Mouse (Mus musculus): ENCODE data around the gene Stbd1. TPM values are rescaled to one million over a fixed set of nuclear protein-coding genes. Genes with fewer than 3 reads are reported as not detected.

The Stbd1 gene
- polyA plus RNA-seq, 1 experiment from 2014 or later: 3.6 TPM

DNA sequence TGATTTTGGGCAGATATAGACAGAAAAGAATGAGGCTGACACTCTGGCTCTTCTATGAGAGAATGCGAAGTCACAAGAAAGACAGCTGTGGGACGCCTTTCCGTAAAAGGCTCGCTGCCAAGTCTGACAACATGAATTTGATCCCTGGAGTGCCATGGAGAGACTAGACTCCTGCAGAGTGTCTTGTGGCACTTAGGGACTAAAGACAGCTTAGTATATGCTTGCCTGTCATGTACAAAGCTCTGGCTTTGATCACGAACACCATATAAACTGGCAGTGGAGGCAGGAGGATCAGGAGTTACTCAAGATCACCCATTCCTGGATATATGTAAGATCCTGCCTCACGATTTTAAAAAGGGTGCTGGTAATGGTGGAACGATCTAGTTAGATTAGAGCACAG lies 25.1 kb downstream of the Stbd1 start:
- H3K9me3 ChIP-seq (ENCODE audit: control insufficient read depth, low read length): no peaks in the 10 kb centered on the region
- H3K27ac ChIP-seq (ENCODE audit: low read length): no peak overlapping the region
- no peaks in the 10 kb centered on the region for H3K4me1 ChIP-seq (replicated peaks; ENCODE audit: control insufficient read depth, insufficient read depth, low read length)
- 79% methylated on average over 7 of the region's 7 CpGs for WGBS
- no peak for ATAC-seq
- H3K9ac ChIP-seq (replicated peaks; ENCODE audit: low read depth, low read length): no peak overlapping the region
- no peak overlapping the region for H3K4me2 ChIP-seq (ENCODE audit: low read length)
- no peaks in the 10 kb centered on the region for H3K36me3 ChIP-seq (ENCODE audit: control insufficient read depth, insufficient read depth)
- H3K27me3 ChIP-seq (replicated peaks; ENCODE audit: control insufficient read depth, insufficient read depth, low read length): no peaks in the 10 kb centered on the region
- no peak overlapping the region for H3K4me3 ChIP-seq (replicated peaks; ENCODE audit: low read length)

GRCm38 (mm10) chr5:92633526-92633925 lies 30.7 kb downstream of the Stbd1 start:
- no peaks in the 10 kb centered on the region for H3K36me3 ChIP-seq (ENCODE audit: control insufficient read depth, insufficient read depth)
- H3K4me1 ChIP-seq (replicated peaks; ENCODE audit: control insufficient read depth, insufficient read depth, low read length): no peaks in the 10 kb centered on the region
- no peak overlapping the region for H3K27ac ChIP-seq (ENCODE audit: low read length)
- H3K27me3 ChIP-seq (replicated peaks; ENCODE audit: control insufficient read depth, insufficient read depth, low read length): no peaks in the 10 kb centered on the region
- no peak overlapping the region for H3K4me3 ChIP-seq (replicated peaks; ENCODE audit: low read length)
- H3K9me3 ChIP-seq (ENCODE audit: control insufficient read depth, low read length): no peaks in the 10 kb centered on the region
- 60% methylated on average over 4 of the region's 4 CpGs for WGBS
- H3K4me2 ChIP-seq (ENCODE audit: low read length): no peak overlapping the region
- H3K9ac ChIP-seq (replicated peaks; ENCODE audit: low read depth, low read length): no peak overlapping the region
- ATAC-seq: no peak

- Histone ChIP-seq H3K9ac (replicated peaks; ENCODE audit: low read depth, low read length) (no peak overlapping the region), H3K27me3 (replicated peaks; ENCODE audit: control insufficient read depth, insufficient read depth, low read length) (no peaks in the 10 kb centered on the region), H3K27ac (ENCODE audit: low read length) (no peak overlapping the region), H3K4me3 (replicated peaks; ENCODE audit: low read length) (no peak overlapping the region), H3K9me3 (ENCODE audit: control insufficient read depth, low read length) (no peaks in the 10 kb centered on the region), H3K36me3 (ENCODE audit: control insufficient read depth, insufficient read depth) (no peaks in the 10 kb centered on the region), H3K4me2 (ENCODE audit: low read length) (no peak overlapping the region), H3K4me1 (replicated peaks; ENCODE audit: control insufficient read depth, insufficient read depth, low read length) (no peaks in the 10 kb centered on the region)
- WGBS: 79% methylated on average over 3 of the region's 3 CpGs
- no peak for ATAC-seq
Measured at GRCm38 (mm10) chr5:92634916-92635315, 32.1 kb downstream of the Stbd1 start.

- H3K27ac ChIP-seq (ENCODE audit: low read length): no peak overlapping the region
- ATAC-seq: no peak
- no peak overlapping the region for H3K4me3 ChIP-seq (replicated peaks; ENCODE audit: low read length)
- H3K27me3 ChIP-seq (replicated peaks; ENCODE audit: control insufficient read depth, insufficient read depth, low read length): no peaks in the 10 kb centered on the region
- WGBS: 87% methylated on average over 5 of the region's 5 CpGs
- H3K4me1 ChIP-seq (replicated peaks; ENCODE audit: control insufficient read depth, insufficient read depth, low read length): no peaks in the 10 kb centered on the region
- no peaks in the 10 kb centered on the region for H3K36me3 ChIP-seq (ENCODE audit: control insufficient read depth, insufficient read depth)
- no peaks in the 10 kb centered on the region for H3K9me3 ChIP-seq (ENCODE audit: control insufficient read depth, low read length)
- H3K4me2 ChIP-seq (ENCODE audit: low read length): no peak overlapping the region
- H3K9ac ChIP-seq (replicated peaks; ENCODE audit: low read depth, low read length): no peak overlapping the region
Measured at GRCm38 (mm10) chr5:92635891-92636290, 33.0 kb downstream of the Stbd1 start.

- 78% methylated on average over 3 of the region's 3 CpGs for WGBS
- H3K4me1 ChIP-seq (replicated peaks; ENCODE audit: control insufficient read depth, insufficient read depth, low read length): no peaks in the 10 kb centered on the region
- no peaks in the 10 kb centered on the region for H3K9me3 ChIP-seq (ENCODE audit: control insufficient read depth, low read length)
- no peaks in the 10 kb centered on the region for H3K27me3 ChIP-seq (replicated peaks; ENCODE audit: control insufficient read depth, insufficient read depth, low read length)
- no peak overlapping the region for H3K4me2 ChIP-seq (ENCODE audit: low read length)
- H3K9ac ChIP-seq (replicated peaks; ENCODE audit: low read depth, low read length): no peak overlapping the region
- H3K27ac ChIP-seq (ENCODE audit: low read length): no peak overlapping the region
- no peak overlapping the region for H3K4me3 ChIP-seq (replicated peaks; ENCODE audit: low read length)
- ATAC-seq: no peak
- no peaks in the 10 kb centered on the region for H3K36me3 ChIP-seq (ENCODE audit: control insufficient read depth, insufficient read depth)
Measured at GRCm38 (mm10) chr5:92640861-92641260, 38.0 kb downstream of the Stbd1 start.

Other genes starting within 250 kb of the Stbd1 start
- gene Nup54, start 167.8 kb upstream of the Stbd1 start, polyA plus RNA-seq (2015; fragmentation: Nextera tagmentation; extraction: Ambion mirVana): 63.4 and 65.6 TPM in 2 replicates
- 25.1 and 27.0 TPM in 2 replicates for gene Scarb2, start 96.2 kb upstream of the Stbd1 start, polyA plus RNA-seq (2015; fragmentation: Nextera tagmentation; extraction: Ambion mirVana)
- 0.43 and 0.77 TPM in 2 replicates for gene Fam47e, start 48.0 kb upstream of the Stbd1 start, polyA plus RNA-seq (2015; fragmentation: Nextera tagmentation; extraction: Ambion mirVana)
- gene Ccdc158, start 72.2 kb downstream of the Stbd1 start, polyA plus RNA-seq (2015; fragmentation: Nextera tagmentation; extraction: Ambion mirVana): 0.32 and 0.40 TPM in 2 replicates
- gene Shroom3, start 80.4 kb downstream of the Stbd1 start, polyA plus RNA-seq (2015; fragmentation: Nextera tagmentation; extraction: Ambion mirVana): 1.2 and 1.4 TPM in 2 replicates